Mouse (Mus musculus): ENCODE measurements around the gene Yipf2.

Yipf2 gene

GRCm38 (mm10) chr9:21592703-21593121, at the start of gene Yipf2, which contains the start of gene Timm29:
TSS of gene Yipf2 (minus strand) at chr9:21592828.
TSS of gene Timm29 (plus strand) at chr9:21592722.
- peak; percentile 90 for DNase-seq

- DNase-seq = no peak
Observed at GRCm38 (mm10) chr9:21639031-21639430, 46.4 kb upstream of the Yipf2 start.

- no peak for DNase-seq
Observed at GRCm38 (mm10) chr9:21635639-21636038, 43.0 kb upstream of the Yipf2 start.

- no peak for DNase-seq
Observed at GRCm38 (mm10) chr9:21633106-21633505, 40.5 kb upstream of the Yipf2 start.

- DNase-seq = no peak
Observed at GRCm38 (mm10) chr9:21630673-21631072, 38.0 kb upstream of the Yipf2 start.

- no peak for DNase-seq
Observed at GRCm38 (mm10) chr9:21627145-21627795, 34.6 kb upstream of the Yipf2 start.

GRCm38 (mm10) chr9:21626571-21626970, 33.9 kb upstream of the Yipf2 start:
- no peak for DNase-seq

GRCm38 (mm10) chr9:21625342-21626339, 33.0 kb upstream of the Yipf2 start:
- no peak for DNase-seq

GRCm38 (mm10) chr9:21622676-21623075, 30.0 kb upstream of the Yipf2 start:
- DNase-seq = no peak

- DNase-seq = no peak
Observed at GRCm38 (mm10) chr9:21620229-21620628, 27.6 kb upstream of the Yipf2 start.

GRCm38 (mm10) chr9:21617066-21617465, 24.4 kb upstream of the Yipf2 start:
- DNase-seq = no peak

GRCm38 (mm10) chr9:21616232-21616781, 23.7 kb upstream of the Yipf2 start:
- peak; percentile 85 for DNase-seq

GRCm38 (mm10) chr9:21615617-21616231, 23.1 kb upstream of the Yipf2 start, which contains the start of gene Smarca4:
TSS of gene Smarca4 (plus strand) at chr9:21616169.
- peak; percentile 100 for DNase-seq

- no peak for DNase-seq
Observed at GRCm38 (mm10) chr9:21614864-21615616, 22.4 kb upstream of the Yipf2 start.

- no peak for DNase-seq
Observed at GRCm38 (mm10) chr9:21609861-21610260, 17.2 kb upstream of the Yipf2 start.

GRCm38 (mm10) chr9:21606648-21607047, 14.0 kb upstream of the Yipf2 start:
- DNase-seq = no peak

GRCm38 (mm10) chr9:21605865-21606264, 13.2 kb upstream of the Yipf2 start:
- no peak for DNase-seq

GRCm38 (mm10) chr9:21604119-21604518, 11.5 kb upstream of the Yipf2 start:
- DNase-seq = no peak

GRCm38 (mm10) chr9:21601722-21602399, 9.2 kb upstream of the Yipf2 start:
- peak; percentile 71 for DNase-seq

- no peak for DNase-seq
Observed at GRCm38 (mm10) chr9:21601073-21601472, 8.4 kb upstream of the Yipf2 start.

- DNase-seq = no peak
Observed at GRCm38 (mm10) chr9:21600186-21600585, 7.6 kb upstream of the Yipf2 start.

- no peak for DNase-seq
Observed at GRCm38 (mm10) chr9:21598198-21598597, 5.6 kb upstream of the Yipf2 start.
